In the genomic region with DNA sequence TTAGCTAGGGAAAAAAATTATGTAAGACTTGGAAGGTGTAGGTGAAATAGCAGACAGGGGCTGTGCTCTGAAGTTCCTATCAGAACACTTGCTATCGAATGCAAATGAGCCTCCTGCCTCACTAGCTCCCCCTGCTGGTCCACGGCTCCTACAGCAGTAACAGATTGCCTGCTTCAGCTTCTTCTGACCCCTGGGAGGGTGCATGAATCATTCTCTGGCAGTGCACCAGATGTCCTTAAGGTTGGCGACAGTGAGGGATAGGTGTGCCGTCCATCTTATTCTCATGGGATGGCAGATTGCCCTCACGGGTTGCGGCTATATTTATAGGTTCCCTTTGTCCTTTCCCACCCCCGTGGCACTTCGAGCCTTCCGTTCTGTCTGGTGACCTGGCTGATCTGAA, we compare ENCODE assay signal across 8 mouse cellular contexts.
DNase-seq lines count a peak whose midpoint lies in the region; ATAC-seq and TF ChIP-seq lines count a peak whose summit lies in the region.

No protein-coding gene starts in this region.

- H3K4me1 ChIP-seq in heart, embryonic 11.5 days (ENCODE audit: control insufficient read depth, insufficient read depth, low read length), result no peaks in the 10 kb centered on the region
- H3K4me1 ChIP-seq in hindbrain, embryonic 15.5 days (replicated peaks), result peaks cover 6% of the 10 kb centered on the region; the same call in 1 of the 2 replicates
- no peaks in the 10 kb centered on the region for H3K4me1 ChIP-seq in limb, embryonic 10.5 days
- 0 out of 2 replicates have a peak, but pooled peaks cover 3% of the 10 kb centered on the region for H3K4me1 ChIP-seq in olfactory bulb, adult 2 months (ENCODE audit: control insufficient read depth, insufficient read depth, low read length)

- H3K36me3 ChIP-seq in heart, embryonic 11.5 days (ENCODE audit: control insufficient read depth, insufficient read depth, low read length), result no peaks in the 10 kb centered on the region
- no peaks in the 10 kb centered on the region for H3K36me3 ChIP-seq in hindbrain, embryonic 15.5 days
- H3K36me3 ChIP-seq in limb, embryonic 10.5 days, result no peaks in the 10 kb centered on the region

- no peak overlapping the region for H3K27ac ChIP-seq in heart, embryonic 11.5 days (ENCODE audit: low read depth, low read length)
- no peak overlapping the region for H3K27ac ChIP-seq in hindbrain, embryonic 15.5 days (replicated peaks)
- H3K27ac ChIP-seq in limb, embryonic 10.5 days, result no peak overlapping the region
- no peak overlapping the region for H3K27ac ChIP-seq in olfactory bulb, adult 2 months (ENCODE audit: insufficient read depth, low read depth, low read length)

- TF ChIP-seq CTCF in olfactory bulb, adult 2 months (IDR thresholded peaks at IDR 0.05; ENCODE audit: insufficient read depth, low read depth, low read length), result peak; percentile 61

- no peak overlapping the region for H3K9ac ChIP-seq in heart, embryonic 11.5 days (ENCODE audit: low read depth, low read length)
- H3K9ac ChIP-seq in hindbrain, embryonic 15.5 days, result no peak overlapping the region

- H3K27me3 ChIP-seq in heart, embryonic 11.5 days (ENCODE audit: control insufficient read depth, insufficient read depth, low read length), result no peaks in the 10 kb centered on the region
- no peaks in the 10 kb centered on the region for H3K27me3 ChIP-seq in hindbrain, embryonic 15.5 days
- H3K27me3 ChIP-seq in limb, embryonic 10.5 days (ENCODE audit: low read depth, poor library complexity, severe bottlenecking), result no peaks in the 10 kb centered on the region

- DNase-seq in heart, adult 11 months, result peak; percentile 95
- peak; percentile 57 to 75 for DNase-seq in frontal cortex, postnatal 36 days (ENCODE audit: low spot score in 2 of 2)
- peak; percentile 86 for DNase-seq in limb, embryonic 10.5 days (ENCODE audit: low spot score)
- peak; percentile 74 for DNase-seq in thymus, postnatal 0 days (ENCODE audit: low spot score)

- ATAC-seq in heart, embryonic 11.5 days (replicated peaks; ENCODE audit: insufficient number of reproducible peaks, low FRiP score, low TSS enrichment), result no peak; the same call in 1 of the 2 replicates
- peak; percentile 66 for ATAC-seq in cerebellum, adult (ENCODE audit: insufficient number of reproducible peaks, low FRiP score, low TSS enrichment)
- peak; percentile 45; the same call in 1 of the 2 replicates for ATAC-seq in hindbrain, embryonic 15.5 days (ENCODE audit: low FRiP score, low read depth)

- no peak overlapping the region; the same call in 1 of the 2 replicates for H3K4me2 ChIP-seq in heart, embryonic 11.5 days
- H3K4me2 ChIP-seq in hindbrain, embryonic 15.5 days, result peak overlapping the region; percentile 28

- H3K9me3 ChIP-seq in heart, embryonic 11.5 days (replicated peaks; ENCODE audit: control insufficient read depth, low read length), result no peaks in the 10 kb centered on the region
- H3K9me3 ChIP-seq in hindbrain, embryonic 15.5 days, result no peaks in the 10 kb centered on the region
- H3K9me3 ChIP-seq in limb, embryonic 10.5 days (replicated peaks), result no peaks in the 10 kb centered on the region

- TF ChIP-seq POLR2A in olfactory bulb, adult 2 months (IDR thresholded peaks at IDR 0.05; ENCODE audit: insufficient read depth, low read depth, low read length), result no peak

- no peak overlapping the region for H3K4me3 ChIP-seq in heart, embryonic 11.5 days (ENCODE audit: low read depth, low read length)
- H3K4me3 ChIP-seq in hindbrain, embryonic 15.5 days, result no peak overlapping the region
- no peak overlapping the region for H3K4me3 ChIP-seq in limb, embryonic 10.5 days
- no peak overlapping the region for H3K4me3 ChIP-seq in olfactory bulb, adult 2 months (ENCODE audit: insufficient read depth, low read depth, low read length)

- WGBS in heart, embryonic 11.5 days (ENCODE audit: insufficient replicate concordance), result 45% methylated on average over 9 of the region's 9 CpGs
- WGBS in hindbrain, embryonic 15.5 days, result 20% methylated on average over 9 of the region's 9 CpGs
- 43% methylated on average over 9 of the region's 9 CpGs for WGBS in limb, embryonic 10.5 days
- WGBS in olfactory bulb, adult 2 months, result 52% methylated on average over 9 of the region's 9 CpGs
